Mouse (Mus musculus) brain, embryonic 18.5 days (tissue): ENCODE results near the gene Cerkl.

Source experiments
- DNase-seq: peaks from one replicate; pipeline ENCODE4 v3.0.0-alpha.2; 2012; ENCODE audit warnings: low read depth, low spot score

Gene Cerkl

GRCm38 (mm10) chr2:79372486-79373200, 83.9 kb downstream of the Cerkl start:
- no peak for DNase-seq

- no peak for DNase-seq
Measured at GRCm38 (mm10) chr2:79372154-79372467, 84.5 kb downstream of the Cerkl start.

DNA sequence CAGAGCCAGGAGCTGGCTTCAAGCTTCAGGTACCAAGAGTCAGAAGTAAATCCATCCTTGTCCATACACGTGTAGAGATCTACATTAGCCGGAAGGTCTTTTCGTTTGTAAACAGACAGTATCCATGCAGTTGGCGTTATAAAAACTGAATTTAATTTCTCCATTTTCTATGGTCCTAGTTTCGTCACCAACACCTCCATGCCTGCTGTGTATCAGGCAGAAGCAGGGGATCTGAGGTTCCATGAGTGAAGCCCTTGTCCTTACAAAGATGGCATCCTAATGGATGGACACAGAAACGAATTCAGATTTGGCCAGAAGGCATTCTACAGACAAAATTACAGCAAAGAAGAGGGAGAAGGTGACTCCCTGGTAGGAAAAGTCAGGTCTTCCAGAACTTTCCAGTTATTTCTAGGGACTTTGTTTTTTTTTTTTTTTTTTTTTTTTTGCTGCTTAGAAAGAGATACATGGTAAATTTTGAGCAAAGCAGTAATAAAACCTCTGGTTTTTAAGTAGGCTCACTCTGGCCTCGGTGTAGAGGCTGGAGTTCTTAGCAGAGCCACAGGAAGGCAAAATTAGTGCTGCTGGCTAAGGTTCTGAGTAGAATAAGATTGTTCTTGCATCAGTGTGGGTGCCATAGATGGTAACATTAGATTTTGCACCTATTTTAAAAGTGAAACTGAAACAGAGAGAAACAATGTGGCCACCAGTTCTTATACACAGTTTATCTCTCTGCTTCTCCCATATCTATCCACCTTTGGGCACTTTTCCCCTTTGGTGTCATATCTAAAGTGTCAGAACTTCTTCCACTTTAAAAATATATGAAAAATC, 85.0 kb downstream of the Cerkl start:
- no peak for DNase-seq

- DNase-seq = no peak
Measured at GRCm38 (mm10) chr2:79370711-79371312, 85.8 kb downstream of the Cerkl start.

GRCm38 (mm10) chr2:79369905-79370304, 86.7 kb downstream of the Cerkl start:
- no peak for DNase-seq

- no peak for DNase-seq
Measured at GRCm38 (mm10) chr2:79369061-79369524, 87.5 kb downstream of the Cerkl start.

- DNase-seq = no peak
Measured at GRCm38 (mm10) chr2:79368661-79369060, 87.9 kb downstream of the Cerkl start.

DNA sequence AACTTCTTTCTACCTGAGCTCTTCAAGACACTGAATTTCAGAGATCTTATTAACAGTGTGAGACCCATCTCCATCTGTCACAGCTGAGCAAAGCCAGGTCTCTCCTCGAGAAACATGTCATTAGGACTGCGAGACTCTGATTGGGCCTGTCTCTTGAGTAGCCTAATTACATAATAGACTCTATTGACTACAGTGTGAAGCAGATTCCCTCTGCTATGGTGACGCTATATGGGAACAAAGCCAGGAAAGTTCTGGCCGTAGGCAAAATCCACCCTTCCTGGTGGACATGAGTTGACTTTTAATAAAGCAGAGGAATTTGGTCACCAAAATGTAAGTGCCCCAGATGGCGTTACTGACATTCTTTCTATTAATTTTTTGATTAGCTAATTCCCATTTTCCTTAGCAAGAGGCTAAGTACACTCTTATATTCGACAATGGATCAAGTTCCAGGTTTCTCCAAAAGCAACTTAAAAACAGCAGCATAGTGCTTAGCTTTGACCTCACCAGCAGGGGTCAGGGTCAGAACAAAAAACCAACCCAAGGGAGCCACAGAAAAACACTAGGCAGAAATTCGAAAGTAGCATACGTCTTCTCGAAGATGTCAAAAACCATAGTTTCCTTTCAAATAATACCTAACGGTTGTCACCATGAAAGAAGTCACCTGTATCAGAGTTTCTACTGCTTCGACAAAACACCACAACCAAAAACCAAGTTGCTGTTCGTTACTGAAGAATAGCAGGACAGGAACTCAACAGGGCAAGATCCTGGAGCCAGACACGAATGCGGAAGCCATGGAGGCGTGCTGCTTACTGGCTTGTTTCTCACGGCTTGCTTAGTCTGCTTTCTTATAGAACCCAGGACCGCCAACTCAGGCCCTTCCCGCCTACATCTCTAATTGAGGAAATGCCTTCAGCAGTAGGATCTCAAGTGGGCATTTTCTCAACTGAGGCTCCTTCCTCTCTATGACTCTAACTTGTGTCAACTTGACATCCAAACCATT, 88.8 kb downstream of the Cerkl start:
- DNase-seq = no peak

DNA sequence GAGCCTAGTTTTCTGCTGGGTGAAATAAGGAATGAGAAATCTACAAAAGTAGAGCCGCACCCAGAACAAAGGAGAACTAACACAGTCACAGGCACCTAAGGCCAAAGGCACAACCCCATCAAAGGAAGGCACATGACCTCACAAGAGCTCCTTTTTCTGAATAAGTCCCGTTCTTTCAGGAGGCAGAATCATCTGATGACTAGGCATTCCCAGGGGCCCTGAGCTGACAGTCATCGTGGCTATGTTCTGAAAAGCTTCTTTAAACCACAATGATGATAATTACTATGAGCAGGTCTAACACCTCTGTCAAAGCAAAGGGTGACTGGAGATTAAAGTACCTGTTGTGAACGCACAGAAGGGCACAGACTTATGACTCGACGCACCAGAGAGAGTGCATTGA, 92.7 kb downstream of the Cerkl start:
- DNase-seq = no peak

- DNase-seq = no peak
Measured at GRCm38 (mm10) chr2:79362029-79362428, 94.6 kb downstream of the Cerkl start.

DNA sequence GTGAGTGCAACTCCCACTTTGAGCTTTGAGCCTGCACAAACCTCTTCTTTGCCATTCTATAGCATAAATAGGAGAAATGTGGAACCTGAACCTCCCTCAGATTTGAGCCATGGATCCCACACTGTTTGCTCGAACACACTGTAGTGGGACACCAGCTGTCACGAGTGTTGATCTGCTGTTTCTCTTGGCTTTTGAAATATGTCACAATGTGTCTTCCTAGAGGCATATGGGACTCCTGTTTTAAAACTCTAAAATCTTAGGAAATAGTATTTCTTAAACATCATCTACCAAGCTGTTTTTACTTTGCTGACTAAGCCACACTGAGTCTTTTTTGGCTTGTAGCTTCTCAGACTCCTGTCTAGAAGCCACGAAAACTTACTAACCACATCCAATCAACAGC, 98.8 kb downstream of the Cerkl start:
- no peak for DNase-seq

- no peak for DNase-seq
Measured at GRCm38 (mm10) chr2:79354773-79355172, 101.8 kb downstream of the Cerkl start.

DNA sequence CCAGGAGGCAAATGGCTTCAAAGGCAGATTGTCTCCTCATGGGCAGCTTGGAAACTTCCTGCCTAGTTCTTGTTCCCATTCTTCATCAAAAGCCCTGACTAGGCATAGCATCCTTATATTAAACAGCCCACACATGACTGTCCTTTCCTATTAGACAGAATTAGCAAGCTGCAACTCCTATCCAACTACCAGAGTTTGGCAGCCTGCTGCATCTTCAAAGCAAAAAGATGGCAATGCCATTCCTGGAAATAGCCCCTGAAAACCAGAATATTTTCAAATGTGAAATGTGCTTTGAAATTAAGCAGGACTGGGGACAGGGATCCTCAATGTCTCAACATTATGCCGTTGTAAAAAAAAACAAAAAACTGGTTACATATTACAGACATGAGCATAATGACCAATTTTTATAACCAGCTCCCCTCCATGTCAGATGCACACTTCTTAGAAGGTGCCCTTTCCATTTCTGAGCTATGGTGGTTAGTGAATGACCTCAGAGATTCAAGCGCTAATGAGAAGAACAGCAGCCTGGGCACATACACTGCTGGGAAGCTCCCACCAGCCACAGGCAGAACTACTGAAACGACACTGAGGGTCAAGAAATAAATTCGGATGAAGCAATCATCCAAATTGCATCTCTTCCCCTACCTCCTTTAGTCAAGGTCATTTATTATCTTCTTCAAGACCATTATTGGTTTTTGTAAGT, 104.3 kb downstream of the Cerkl start:
- no peak for DNase-seq

GRCm38 (mm10) chr2:79351179-79352099, 105.1 kb downstream of the Cerkl start:
- DNase-seq = no peak

GRCm38 (mm10) chr2:79343115-79343514, 113.5 kb downstream of the Cerkl start:
- DNase-seq = no peak

DNA sequence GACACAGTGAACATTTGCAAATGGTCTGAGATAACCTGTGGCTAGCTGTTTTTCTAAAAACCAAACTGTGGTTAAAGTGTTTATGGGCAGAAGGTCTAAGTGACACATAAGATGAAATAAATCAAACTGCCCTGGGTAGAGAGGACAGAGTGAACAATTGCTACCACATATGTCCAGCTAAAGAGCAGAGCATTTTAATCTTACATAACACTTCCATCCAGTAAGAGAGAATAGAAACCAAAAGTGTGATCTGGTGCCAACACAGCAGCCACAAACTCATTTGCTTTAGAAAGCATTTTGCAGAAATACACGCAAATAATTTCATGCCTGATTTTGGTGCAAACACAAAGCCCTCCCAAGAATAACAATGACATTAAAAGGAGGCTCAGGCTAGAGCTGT, 117.6 kb downstream of the Cerkl start:
- DNase-seq = no peak

- no peak for DNase-seq
Measured at GRCm38 (mm10) chr2:79336141-79336540, 120.4 kb downstream of the Cerkl start.

DNA sequence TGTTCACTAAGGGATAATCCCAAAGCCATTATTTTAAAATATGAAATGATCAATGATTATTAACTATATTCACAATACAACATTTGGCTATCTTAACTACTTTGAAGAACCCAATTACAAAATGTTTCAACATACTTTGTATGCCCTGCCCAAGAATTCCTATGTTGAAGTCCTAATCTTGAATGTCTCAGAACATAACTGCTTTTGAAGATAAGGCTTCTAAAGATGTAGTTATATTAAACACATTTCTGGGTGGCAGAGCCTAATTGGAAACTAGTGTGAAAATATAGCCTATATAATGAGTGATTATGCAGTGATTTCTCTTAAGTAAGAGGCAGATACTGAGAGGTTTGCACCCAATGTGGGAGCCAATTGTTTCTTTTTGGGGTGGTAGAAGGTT, 121.9 kb downstream of the Cerkl start:
- no peak for DNase-seq

GRCm38 (mm10) chr2:79328079-79328478, 128.5 kb downstream of the Cerkl start:
- DNase-seq = no peak
